Mouse (Mus musculus): ENCODE results near the gene S100a8. TPM values are rescaled to one million over a fixed set of nuclear protein-coding genes. Genes with fewer than 3 reads are reported as not detected.
A peak's percentile ranks its signal among the peaks of the same experiment; 100 is the strongest.

Gene S100a8
- polyA plus RNA-seq, 1 experiment from 2014 or later: 18.3 TPM

- H3K4me3 ChIP-seq (ENCODE audit: low read depth, low read length): no peak overlapping the region
- H3K9me3 ChIP-seq (ENCODE audit: control insufficient read depth, low read length): no peaks in the 10 kb centered on the region
- H3K9ac ChIP-seq (ENCODE audit: low read length): no peak overlapping the region
- DNase-seq (ENCODE audit: low spot score) (no peak), ATAC-seq (ENCODE audit: low FRiP score, low TSS enrichment) (no peak)
- TF ChIP-seq EP300 (optimal IDR thresholded peaks at IDR 0.05): no peak
- peak; percentile 61 for TF ChIP-seq CTCF (IDR thresholded peaks at IDR 0.05; ENCODE audit: low read depth)
- H3K4me2 ChIP-seq (replicated peaks; ENCODE audit: low read depth): no peak overlapping the region
- H3K27ac ChIP-seq (replicated peaks): no peak overlapping the region
- no peaks in the 10 kb centered on the region for H3K36me3 ChIP-seq (ENCODE audit: control insufficient read depth, insufficient read depth, low read length)
- no peaks in the 10 kb centered on the region for H3K27me3 ChIP-seq (ENCODE audit: control insufficient read depth, insufficient read depth, low read length)
- no peaks in the 10 kb centered on the region for H3K4me1 ChIP-seq (replicated peaks; ENCODE audit: control insufficient read depth, insufficient read depth)
- 76% methylated on average over 4 of the region's 4 CpGs for WGBS
Observed at GRCm38 (mm10) chr3:90657405-90657804, 11.4 kb upstream of the S100a8 start.

DNA sequence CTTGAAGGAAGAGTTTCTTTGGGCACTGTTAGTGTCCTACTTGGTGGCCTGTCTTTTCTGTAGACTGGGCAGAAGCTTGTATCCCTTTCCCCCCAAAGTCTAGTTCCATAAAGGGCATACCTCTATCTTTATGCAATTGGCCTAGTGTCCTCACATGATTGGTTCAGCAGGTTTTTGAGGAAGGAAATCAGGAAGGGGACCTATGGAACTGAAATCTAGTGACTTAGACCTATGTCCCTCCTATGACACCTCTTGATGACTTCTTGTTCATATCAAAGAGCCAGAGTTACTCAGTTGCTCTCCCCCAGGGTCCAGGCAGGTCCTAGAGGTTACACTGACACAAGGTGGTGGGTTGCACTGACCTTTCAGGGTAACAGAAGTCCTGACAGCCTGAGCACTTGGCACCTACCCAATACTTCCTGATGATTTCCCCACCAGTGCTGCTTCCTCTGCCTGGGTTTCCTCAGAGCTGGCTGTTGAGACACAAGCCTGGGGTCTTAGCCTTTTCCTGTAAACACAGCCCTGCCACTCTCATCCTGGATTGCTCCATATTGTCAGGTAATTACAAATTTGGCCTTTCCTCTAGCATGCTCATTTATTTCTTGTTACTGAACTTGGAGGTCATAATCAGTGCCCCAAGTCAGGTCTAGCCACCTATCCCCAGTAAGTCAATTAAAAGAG, 9.3 kb upstream of the S100a8 start:
- Histone ChIP-seq H3K36me3 (ENCODE audit: control insufficient read depth, insufficient read depth, low read length) (no peaks in the 10 kb centered on the region), H3K9me3 (ENCODE audit: control insufficient read depth, low read length) (no peaks in the 10 kb centered on the region), H3K27ac (replicated peaks) (no peak overlapping the region), H3K9ac (ENCODE audit: low read length) (no peak overlapping the region), H3K4me2 (replicated peaks; ENCODE audit: low read depth) (no peak overlapping the region), H3K4me1 (replicated peaks; ENCODE audit: control insufficient read depth, insufficient read depth) (no peaks in the 10 kb centered on the region), H3K27me3 (ENCODE audit: control insufficient read depth, insufficient read depth, low read length) (no peaks in the 10 kb centered on the region), H3K4me3 (ENCODE audit: low read depth, low read length) (no peak overlapping the region)
- no peak for ATAC-seq (ENCODE audit: low FRiP score, low TSS enrichment)
- DNase-seq (ENCODE audit: low spot score): no peak
- TF ChIP-seq EP300 (optimal IDR thresholded peaks at IDR 0.05): no peak
- TF ChIP-seq CTCF (IDR thresholded peaks at IDR 0.05; ENCODE audit: low read depth): no peak

DNA sequence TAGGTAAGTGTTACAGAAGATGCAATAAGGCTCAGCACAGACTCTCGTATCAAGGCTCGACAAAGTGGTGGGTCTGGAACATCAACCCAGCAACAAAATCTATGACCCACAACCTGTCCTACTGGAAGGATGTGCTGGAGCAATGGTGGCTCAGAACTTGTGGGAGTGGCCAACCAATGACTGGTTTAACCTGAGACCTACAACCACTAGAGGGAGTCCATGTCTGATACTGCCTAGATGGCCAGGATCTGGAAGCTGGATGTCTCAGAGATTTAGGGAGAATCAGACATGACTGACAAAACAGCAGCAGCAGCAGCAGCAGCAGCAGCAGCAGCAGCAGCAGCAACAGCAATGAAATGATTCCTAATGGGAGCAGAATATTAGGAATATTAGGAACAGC, 4.6 kb upstream of the S100a8 start:
- no peak for DNase-seq (ENCODE audit: low spot score)

GRCm38 (mm10) chr3:90678656-90679055, 9.9 kb downstream of the S100a8 start:
- H3K4me2 ChIP-seq (replicated peaks; ENCODE audit: low read depth): no peak overlapping the region
- H3K9me3 ChIP-seq (ENCODE audit: control insufficient read depth, low read length): no peaks in the 10 kb centered on the region
- no peaks in the 10 kb centered on the region for H3K36me3 ChIP-seq (ENCODE audit: control insufficient read depth, insufficient read depth, low read length)
- H3K4me3 ChIP-seq (ENCODE audit: low read depth, low read length): no peak overlapping the region
- WGBS: 56% methylated on average over 3 of the region's 3 CpGs
- ATAC-seq (ENCODE audit: low FRiP score, low TSS enrichment) (no peak), DNase-seq (ENCODE audit: low spot score) (no peak)
- no peak for TF ChIP-seq EP300 (optimal IDR thresholded peaks at IDR 0.05)
- TF ChIP-seq CTCF (IDR thresholded peaks at IDR 0.05; ENCODE audit: low read depth): no peak
- no peaks in the 10 kb centered on the region for H3K27me3 ChIP-seq (ENCODE audit: control insufficient read depth, insufficient read depth, low read length)
- no peak overlapping the region for H3K9ac ChIP-seq (ENCODE audit: low read length)
- no peak overlapping the region for H3K27ac ChIP-seq (replicated peaks)
- H3K4me1 ChIP-seq (replicated peaks; ENCODE audit: control insufficient read depth, insufficient read depth): no peaks in the 10 kb centered on the region

More for the DNA sequence above, 4.6 kb upstream of the S100a8 start:
- Histone ChIP-seq H3K36me3 (ENCODE audit: control insufficient read depth, insufficient read depth, low read length) (no peaks in the 10 kb centered on the region), H3K27me3 (ENCODE audit: control insufficient read depth, insufficient read depth, low read length) (no peaks in the 10 kb centered on the region), H3K4me2 (replicated peaks; ENCODE audit: low read depth) (no peak overlapping the region), H3K27ac (replicated peaks) (no peak overlapping the region), H3K9me3 (ENCODE audit: control insufficient read depth, low read length) (no peaks in the 10 kb centered on the region), H3K9ac (ENCODE audit: low read length) (no peak overlapping the region), H3K4me1 (replicated peaks; ENCODE audit: control insufficient read depth, insufficient read depth) (no peaks in the 10 kb centered on the region), H3K4me3 (ENCODE audit: low read depth, low read length) (no peak overlapping the region)
- no peak for ATAC-seq (ENCODE audit: low FRiP score, low TSS enrichment)
- peak; percentile 73 for TF ChIP-seq CTCF (IDR thresholded peaks at IDR 0.05; ENCODE audit: low read depth)
- TF ChIP-seq EP300 (optimal IDR thresholded peaks at IDR 0.05): no peak
- 77% methylated on average over 2 of the region's 2 CpGs for WGBS

- Histone ChIP-seq H3K27ac (replicated peaks) (no peak overlapping the region), H3K9ac (ENCODE audit: low read length) (no peak overlapping the region), H3K4me3 (ENCODE audit: low read depth, low read length) (no peak overlapping the region), H3K4me1 (replicated peaks; ENCODE audit: control insufficient read depth, insufficient read depth) (no peaks in the 10 kb centered on the region), H3K9me3 (ENCODE audit: control insufficient read depth, low read length) (no peaks in the 10 kb centered on the region), H3K36me3 (ENCODE audit: control insufficient read depth, insufficient read depth, low read length) (no peaks in the 10 kb centered on the region), H3K4me2 (replicated peaks; ENCODE audit: low read depth) (no peak overlapping the region), H3K27me3 (ENCODE audit: control insufficient read depth, insufficient read depth, low read length) (no peaks in the 10 kb centered on the region)
- no peak for TF ChIP-seq CTCF (IDR thresholded peaks at IDR 0.05; ENCODE audit: low read depth)
- no peak for TF ChIP-seq EP300 (optimal IDR thresholded peaks at IDR 0.05)
- no peak for DNase-seq (ENCODE audit: low spot score)
- no peak for ATAC-seq (ENCODE audit: low FRiP score, low TSS enrichment)
- 92% methylated on average over 3 of the region's 3 CpGs for WGBS
Observed at GRCm38 (mm10) chr3:90683929-90684328, 15.2 kb downstream of the S100a8 start.

GRCm38 (mm10) chr3:90686835-90687234, 18.1 kb downstream of the S100a8 start:
- DNase-seq (ENCODE audit: low spot score): no peak
- Histone ChIP-seq H3K4me2 (replicated peaks; ENCODE audit: low read depth) (no peak overlapping the region), H3K36me3 (ENCODE audit: control insufficient read depth, insufficient read depth, low read length) (no peaks in the 10 kb centered on the region), H3K9ac (ENCODE audit: low read length) (no peak overlapping the region), H3K27me3 (ENCODE audit: control insufficient read depth, insufficient read depth, low read length) (no peaks in the 10 kb centered on the region), H3K4me1 (replicated peaks; ENCODE audit: control insufficient read depth, insufficient read depth) (no peaks in the 10 kb centered on the region), H3K27ac (replicated peaks) (no peak overlapping the region), H3K9me3 (ENCODE audit: control insufficient read depth, low read length) (no peaks in the 10 kb centered on the region), H3K4me3 (ENCODE audit: low read depth, low read length) (no peak overlapping the region)
- no peak for ATAC-seq (ENCODE audit: low FRiP score, low TSS enrichment)
- TF ChIP-seq CTCF (IDR thresholded peaks at IDR 0.05; ENCODE audit: low read depth): no peak
- TF ChIP-seq EP300 (optimal IDR thresholded peaks at IDR 0.05): no peak
- WGBS: 69% methylated on average over 2 of the region's 2 CpGs

Data from stomach, postnatal 0 days (tissue).